Mouse (Mus musculus) heart, postnatal 0 days (tissue): ENCODE results near the gene Lmln.

Experiments used
- CTCF ChIP-seq: IDR thresholded peaks from 2 replicates; pipeline ENCODE4 v1.5.1; 2016; ENCODE audit warnings: antibody characterized with exemption, control low read depth, low read depth
- EP300 ChIP-seq: IDR thresholded peaks from 2 replicates; pipeline ENCODE4 v1.6.1; 2016; ENCODE audit warnings: antibody characterized with exemption, low read depth

DNA sequence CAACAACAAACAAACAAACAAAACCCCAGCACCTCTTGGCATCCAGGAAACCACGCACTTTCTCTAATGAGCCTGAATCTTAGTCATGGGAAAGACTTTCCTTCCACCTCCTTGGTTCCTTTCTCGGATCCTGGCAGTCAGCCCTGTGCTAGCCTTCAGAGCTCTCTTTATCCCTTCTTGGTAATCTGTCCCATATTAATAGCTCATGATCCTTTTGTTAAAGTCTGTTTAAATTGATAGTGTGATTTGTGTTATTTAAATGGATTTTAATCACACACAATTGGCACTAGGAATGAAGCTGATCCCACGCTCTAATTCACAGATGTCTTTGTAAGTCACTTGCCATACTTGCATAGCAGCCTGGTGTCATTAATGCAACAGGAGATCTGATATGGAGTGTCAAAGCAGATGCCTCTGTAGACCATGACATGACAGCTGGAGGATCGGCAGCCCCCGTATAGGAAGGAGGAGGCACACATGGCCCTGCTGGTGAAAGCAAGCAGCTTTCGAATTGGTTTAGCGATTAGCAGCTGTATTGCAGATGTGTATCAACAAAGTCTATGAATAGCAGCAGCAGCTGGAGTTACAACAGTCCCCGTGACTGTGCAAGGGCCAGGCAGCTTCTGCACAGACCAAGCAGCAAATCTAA lies 37.7 kb upstream of the Lmln start:
- TF ChIP-seq CTCF (no peak), EP300 (no peak)
